ENCODE assay signal across 10 mouse cellular contexts in the genomic region with DNA sequence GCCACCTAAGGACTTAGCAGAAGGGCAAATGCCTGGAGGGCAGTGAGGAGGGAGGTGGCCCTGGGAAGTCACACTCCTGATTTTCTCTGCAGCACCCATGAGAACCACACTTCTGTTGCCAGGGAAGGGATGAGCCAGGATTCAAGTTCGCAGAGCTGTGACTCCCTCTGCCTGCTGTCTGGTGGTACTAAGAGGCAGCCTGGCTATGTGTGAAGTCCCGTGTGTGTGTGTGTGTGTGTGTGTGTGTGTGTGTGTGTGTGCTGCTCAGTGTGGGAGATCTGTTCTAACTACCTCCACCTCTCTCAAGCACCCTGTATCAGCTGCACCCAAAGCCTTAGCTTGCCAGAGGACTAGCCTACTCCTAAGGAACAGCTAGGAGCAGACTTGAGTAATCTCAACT.
DNase-seq lines count a peak whose midpoint lies in the region; ATAC-seq and TF ChIP-seq lines count a peak whose summit lies in the region.
"Had no signal": no experiment of that assay in that cellular context is flagged by ENCODE, and none has a peak within 500 bp of the region (broad histone marks: within the 10 kb centered on the region; RNA-seq: fewer than 3 reads in every experiment).

No protein-coding gene starts in this region.

- H3K36me3 ChIP-seq in midbrain, embryonic 15.5 days (replicated peaks): no peaks in the 10 kb centered on the region
- H3K36me3 ChIP-seq: heart, embryonic 15.5 days; neural tube, embryonic 12.5 days had no signal

- peak in 1 of 2 experiments; percentile 49 for DNase-seq in cerebellum, adult 2 months
- no peak for DNase-seq in cerebellum, adult 9-11 months
- peak; percentile 63 for DNase-seq in kidney, postnatal 10 days
- DNase-seq in kidney, adult 18-20 months: no peak
- DNase-seq in layer of hippocampus, adult 9-11 months: peak; percentile 73
- peak; percentile 44 for DNase-seq in retina, postnatal 1 day
- no peak for DNase-seq in spleen, postnatal 10 days (ENCODE audit: low spot score in 2 of 2)

- no peak overlapping the region for H3K4me2 ChIP-seq in midbrain, embryonic 15.5 days
- H3K4me2 ChIP-seq: heart, embryonic 15.5 days; neural tube, embryonic 12.5 days had no signal

- H3K27ac ChIP-seq in cerebellum, adult 2 months (ENCODE audit: insufficient read depth, low read length): no peak overlapping the region
- no peak overlapping the region for H3K27ac ChIP-seq in midbrain, embryonic 15.5 days
- H3K27ac ChIP-seq: heart, embryonic 15.5 days; neural tube, embryonic 12.5 days had no signal

- H3K9me3 ChIP-seq in midbrain, embryonic 15.5 days: no peaks in the 10 kb centered on the region
- H3K9me3 ChIP-seq: heart, embryonic 15.5 days; neural tube, embryonic 12.5 days had no signal

- no peak for TF ChIP-seq POLR2A in cerebellum, adult 2 months (IDR thresholded peaks at IDR 0.05; ENCODE audit: borderline replicate concordance, insufficient read depth, low read length)

- TF ChIP-seq CTCF in cerebellum, adult 2 months (IDR thresholded peaks at IDR 0.05; ENCODE audit: borderline replicate concordance, insufficient read depth, low read depth, low read length): peak; percentile 63

- ATAC-seq in midbrain, embryonic 15.5 days (replicated peaks): no peak

- H3K4me1 ChIP-seq in cerebellum, adult 2 months (ENCODE audit: control insufficient read depth, insufficient read depth, low read length): no peaks in the 10 kb centered on the region
- H3K4me1 ChIP-seq in midbrain, embryonic 15.5 days: peaks cover 8% of the 10 kb centered on the region; the same call in 1 of the 2 replicates
- H3K4me1 ChIP-seq: neural tube, embryonic 12.5 days had no signal

- no peaks in the 10 kb centered on the region for H3K27me3 ChIP-seq in cerebellum, adult 2 months (ENCODE audit: control insufficient read depth, insufficient read depth, low read length)
- H3K27me3 ChIP-seq in midbrain, embryonic 15.5 days (replicated peaks): no peaks in the 10 kb centered on the region
- H3K27me3 ChIP-seq: heart, embryonic 15.5 days; neural tube, embryonic 12.5 days had no signal

- 38% methylated on average over 2 of the region's 2 CpGs for WGBS in cerebellum, adult 2 months
- WGBS in midbrain, embryonic 15.5 days: 61% methylated on average over 2 of the region's 2 CpGs

- H3K9ac ChIP-seq in midbrain, embryonic 15.5 days: no peak overlapping the region
- H3K9ac ChIP-seq: heart, embryonic 15.5 days; neural tube, embryonic 12.5 days had no signal

- H3K4me3 ChIP-seq in cerebellum, adult 2 months (replicated peaks; ENCODE audit: insufficient read depth, low read depth, low read length): no peak overlapping the region
- H3K4me3 ChIP-seq in midbrain, embryonic 15.5 days: no peak overlapping the region
- H3K4me3 ChIP-seq: heart, embryonic 15.5 days; neural tube, embryonic 12.5 days had no signal

Comparison
In these comparisons a context has a peak if more than half of its experiments do, and no peak if none do; other contexts are left out.
1. DNase-seq: peak in kidney, postnatal 10 days (single experiment), layer of hippocampus, adult 9-11 months (single experiment) and retina, postnatal 1 day (single experiment); none in cerebellum, adult 9-11 months (single experiment), kidney, adult 18-20 months (single experiment) and spleen, postnatal 10 days (0 of 2).